Mouse (Mus musculus) retina, embryonic 14.5 days (tissue): ENCODE measurements at regions not wholly inside any gene's neighbourhood (a gene's known extent, or its start where the extent isn't known, plus 50 kb on each side); places are given as distances from the start of the nearest gene placed in this dataset.

Experiments
- DNase-seq: peaks from one replicate; pipeline ENCODE4 v3.0.0-alpha.2; 2015; ENCODE audit warnings: low spot score

- no peak for DNase-seq
Observed at GRCm38 (mm10) chrX:142552196-142552595, 129.0 kb upstream of the Tmem164 start.

GRCm38 (mm10) chrX:142554161-142554560 lies 127.0 kb upstream of the Tmem164 start:
- DNase-seq: peak; percentile 64

GRCm38 (mm10) chrX:142557496-142557895 lies 123.7 kb upstream of the Tmem164 start:
- DNase-seq: no peak

- peak; percentile 7 for DNase-seq
Observed at GRCm38 (mm10) chrX:142560209-142560912, 120.8 kb upstream of the Tmem164 start.

GRCm38 (mm10) chrX:142561788-142562187 lies 119.4 kb upstream of the Tmem164 start:
- no peak for DNase-seq

- no peak for DNase-seq
Observed at GRCm38 (mm10) chrX:142564186-142564585, 117.0 kb upstream of the Tmem164 start.

GRCm38 (mm10) chrX:142571772-142572171 lies 109.4 kb upstream of the Tmem164 start:
- no peak for DNase-seq

GRCm38 (mm10) chrX:142574022-142574421 lies 107.2 kb upstream of the Tmem164 start:
- DNase-seq: no peak

GRCm38 (mm10) chrX:142574945-142575710 lies 106.1 kb upstream of the Tmem164 start:
- peak; percentile 12 for DNase-seq

- no peak for DNase-seq
Observed at GRCm38 (mm10) chrX:142576127-142576526, 105.1 kb upstream of the Tmem164 start.

GRCm38 (mm10) chrX:142577449-142578081 lies 103.6 kb upstream of the Tmem164 start:
- no peak for DNase-seq

GRCm38 (mm10) chrX:142585281-142585680 lies 95.9 kb upstream of the Tmem164 start:
- DNase-seq: no peak

- DNase-seq: no peak
Observed at GRCm38 (mm10) chrX:142599377-142599776, 81.8 kb upstream of the Tmem164 start.

- no peak for DNase-seq
Observed at GRCm38 (mm10) chrX:142600782-142601181, 80.4 kb upstream of the Tmem164 start.

- no peak for DNase-seq
Observed at GRCm38 (mm10) chrX:142605088-142605487, 76.1 kb upstream of the Tmem164 start.

GRCm38 (mm10) chrX:142606595-142607205 lies 74.5 kb upstream of the Tmem164 start:
- no peak for DNase-seq

GRCm38 (mm10) chrX:142616189-142616872 lies 64.9 kb upstream of the Tmem164 start:
- no peak for DNase-seq

- DNase-seq: no peak
Observed at GRCm38 (mm10) chrX:142618389-142618788, 62.8 kb upstream of the Tmem164 start.

GRCm38 (mm10) chrX:142623359-142623758 lies 57.8 kb upstream of the Tmem164 start:
- DNase-seq: no peak

- no peak for DNase-seq
Observed at GRCm38 (mm10) chrX:142623882-142624281, 57.3 kb upstream of the Tmem164 start.
